Mouse (Mus musculus): ENCODE data around the gene Sos1.
"Not testable (repeated sequence)": the region's sequence is repeated elsewhere in the genome, so short reads cannot be mapped to it uniquely, and the experiment has no call there.

Sos1 gene

GRCm38 (mm10) chr17:80476496-80476895, 3.8 kb downstream of the Sos1 start:
- DNase-seq (ENCODE audit: low read depth, low spot score) = no peak
- Histone ChIP-seq H3K36me3 (ENCODE audit: control insufficient read depth, insufficient read depth, low read length, poor library complexity, severe bottlenecking) (no peaks in the 10 kb centered on the region), H3K27me3 (ENCODE audit: control insufficient read depth, insufficient read depth, low read length, poor library complexity, severe bottlenecking) (no peaks in the 10 kb centered on the region)

GRCm38 (mm10) chr17:80471056-80471802, 9.0 kb downstream of the Sos1 start:
- Histone ChIP-seq H3K27me3 (ENCODE audit: control insufficient read depth, insufficient read depth, low read length, poor library complexity, severe bottlenecking) (no peaks in the 10 kb centered on the region), H3K36me3 (ENCODE audit: control insufficient read depth, insufficient read depth, low read length, poor library complexity, severe bottlenecking) (no peaks in the 10 kb centered on the region)
- no peak for DNase-seq (ENCODE audit: low read depth, low spot score)

GRCm38 (mm10) chr17:80468417-80468894, 11.8 kb downstream of the Sos1 start:
- H3K27me3 ChIP-seq (ENCODE audit: control insufficient read depth, insufficient read depth, low read length, poor library complexity, severe bottlenecking); H3K36me3 ChIP-seq (ENCODE audit: control insufficient read depth, insufficient read depth, low read length, poor library complexity, severe bottlenecking): not testable (repeated sequence)
- DNase-seq (ENCODE audit: low read depth, low spot score) = peak; percentile 86

GRCm38 (mm10) chr17:80460258-80460657, 20.0 kb downstream of the Sos1 start:
- H3K27me3 ChIP-seq (ENCODE audit: control insufficient read depth, insufficient read depth, low read length, poor library complexity, severe bottlenecking) = no peaks in the 10 kb centered on the region
- no peak for DNase-seq (ENCODE audit: low read depth, low spot score)

GRCm38 (mm10) chr17:80455648-80456047, 24.6 kb downstream of the Sos1 start:
- Histone ChIP-seq H3K27me3 (ENCODE audit: control insufficient read depth, insufficient read depth, low read length, poor library complexity, severe bottlenecking) (no peaks in the 10 kb centered on the region), H3K36me3 (ENCODE audit: control insufficient read depth, insufficient read depth, low read length, poor library complexity, severe bottlenecking) (peaks cover 6% of the 10 kb centered on the region)
- DNase-seq (ENCODE audit: low read depth, low spot score) = peak; percentile 83

More at GRCm38 (mm10) chr17:80460258-80460657, 20.0 kb downstream of the Sos1 start:
- H3K36me3 ChIP-seq (ENCODE audit: control insufficient read depth, insufficient read depth, low read length, poor library complexity, severe bottlenecking) = no peaks in the 10 kb centered on the region; the same call in 1 of the 2 replicates

- Histone ChIP-seq H3K27me3 (ENCODE audit: control insufficient read depth, insufficient read depth, low read length, poor library complexity, severe bottlenecking) (no peaks in the 10 kb centered on the region), H3K36me3 (ENCODE audit: control insufficient read depth, insufficient read depth, low read length, poor library complexity, severe bottlenecking) (peaks cover 8% of the 10 kb centered on the region)
- no peak for DNase-seq (ENCODE audit: low read depth, low spot score)
Observed at GRCm38 (mm10) chr17:80450426-80451030, 29.7 kb downstream of the Sos1 start.

- peaks cover 6% of the 10 kb centered on the region for H3K36me3 ChIP-seq (ENCODE audit: control insufficient read depth, insufficient read depth, low read length, poor library complexity, severe bottlenecking)
- DNase-seq (ENCODE audit: low read depth, low spot score) = no peak
Observed at GRCm38 (mm10) chr17:80446470-80446869, 33.8 kb downstream of the Sos1 start.

GRCm38 (mm10) chr17:80445433-80445832, 34.8 kb downstream of the Sos1 start:
- DNase-seq (ENCODE audit: low read depth, low spot score) = no peak

More at GRCm38 (mm10) chr17:80446470-80446869, 33.8 kb downstream of the Sos1 start:
- H3K27me3 ChIP-seq (ENCODE audit: control insufficient read depth, insufficient read depth, low read length, poor library complexity, severe bottlenecking) = no peaks in the 10 kb centered on the region

GRCm38 (mm10) chr17:80435680-80436079, 44.6 kb downstream of the Sos1 start:
- no peaks in the 10 kb centered on the region for H3K27me3 ChIP-seq (ENCODE audit: control insufficient read depth, insufficient read depth, low read length, poor library complexity, severe bottlenecking)
- DNase-seq (ENCODE audit: low read depth, low spot score) = no peak
- H3K36me3 ChIP-seq (ENCODE audit: control insufficient read depth, insufficient read depth, low read length, poor library complexity, severe bottlenecking) = peaks cover 13% of the 10 kb centered on the region

More at GRCm38 (mm10) chr17:80445433-80445832, 34.8 kb downstream of the Sos1 start:
- Histone ChIP-seq H3K27me3 (ENCODE audit: control insufficient read depth, insufficient read depth, low read length, poor library complexity, severe bottlenecking) (no peaks in the 10 kb centered on the region), H3K36me3 (ENCODE audit: control insufficient read depth, insufficient read depth, low read length, poor library complexity, severe bottlenecking) (peaks cover 6% of the 10 kb centered on the region)

- Histone ChIP-seq H3K27me3 (ENCODE audit: control insufficient read depth, insufficient read depth, low read length, poor library complexity, severe bottlenecking) (no peaks in the 10 kb centered on the region), H3K36me3 (ENCODE audit: control insufficient read depth, insufficient read depth, low read length, poor library complexity, severe bottlenecking) (peaks cover 11% of the 10 kb centered on the region)
- DNase-seq (ENCODE audit: low read depth, low spot score) = no peak
Observed at GRCm38 (mm10) chr17:80434430-80434829, 45.8 kb downstream of the Sos1 start.

- H3K27me3 ChIP-seq (ENCODE audit: control insufficient read depth, insufficient read depth, low read length, poor library complexity, severe bottlenecking) = no peaks in the 10 kb centered on the region
- no peak for DNase-seq (ENCODE audit: low read depth, low spot score)
- H3K36me3 ChIP-seq (ENCODE audit: control insufficient read depth, insufficient read depth, low read length, poor library complexity, severe bottlenecking) = peaks cover 9% of the 10 kb centered on the region
Observed at GRCm38 (mm10) chr17:80431997-80432396, 48.3 kb downstream of the Sos1 start.

- no peaks in the 10 kb centered on the region for H3K27me3 ChIP-seq (ENCODE audit: control insufficient read depth, insufficient read depth, low read length, poor library complexity, severe bottlenecking)
- no peak for DNase-seq (ENCODE audit: low read depth, low spot score)
Observed at GRCm38 (mm10) chr17:80427966-80428365, 52.3 kb downstream of the Sos1 start.

GRCm38 (mm10) chr17:80426901-80427300, 53.4 kb downstream of the Sos1 start:
- no peaks in the 10 kb centered on the region for H3K27me3 ChIP-seq (ENCODE audit: control insufficient read depth, insufficient read depth, low read length, poor library complexity, severe bottlenecking)
- H3K36me3 ChIP-seq (ENCODE audit: control insufficient read depth, insufficient read depth, low read length, poor library complexity, severe bottlenecking) = peaks cover 8% of the 10 kb centered on the region
- DNase-seq (ENCODE audit: low read depth, low spot score) = no peak

More at GRCm38 (mm10) chr17:80427966-80428365, 52.3 kb downstream of the Sos1 start:
- peaks cover 8% of the 10 kb centered on the region; the same call in 1 of the 2 replicates for H3K36me3 ChIP-seq (ENCODE audit: control insufficient read depth, insufficient read depth, low read length, poor library complexity, severe bottlenecking)

- Histone ChIP-seq H3K36me3 (ENCODE audit: control insufficient read depth, insufficient read depth, low read length, poor library complexity, severe bottlenecking) (peaks cover 8% of the 10 kb centered on the region), H3K27me3 (ENCODE audit: control insufficient read depth, insufficient read depth, low read length, poor library complexity, severe bottlenecking) (no peaks in the 10 kb centered on the region)
- DNase-seq (ENCODE audit: low read depth, low spot score) = no peak
Observed at GRCm38 (mm10) chr17:80426171-80426570, 54.1 kb downstream of the Sos1 start.

GRCm38 (mm10) chr17:80420998-80421397, 59.3 kb downstream of the Sos1 start:
- no peak for DNase-seq (ENCODE audit: low read depth, low spot score)
- H3K36me3 ChIP-seq (ENCODE audit: control insufficient read depth, insufficient read depth, low read length, poor library complexity, severe bottlenecking) = peaks cover 16% of the 10 kb centered on the region
- no peaks in the 10 kb centered on the region for H3K27me3 ChIP-seq (ENCODE audit: control insufficient read depth, insufficient read depth, low read length, poor library complexity, severe bottlenecking)

Measured in splenic B cell, adult 2 months (primary cell).